Mouse (Mus musculus) limb, embryonic 12.5 days (tissue): ENCODE results near the gene Olfr1371. TPM values are rescaled to one million over a fixed set of nuclear protein-coding genes. Genes with fewer than 3 reads are reported as not detected.
"Not testable (repeated sequence)": the region's sequence is repeated elsewhere in the genome, so short reads cannot be mapped to it uniquely, and the experiment has no call there.

ENCODE experiments used
- ATAC-seq: fragments of 200-750 bp; cut with Nextera tagmentation; 2 replicates; pipeline ENCODE4 v1.8.0; 2017; ENCODE audit warnings: low read depth, moderate TSS enrichment; ENCODE audit not compliant: insufficient number of reproducible peaks, insufficient read depth, low FRiP score, low TSS enrichment
- H3K27ac ChIP-seq: fragments of 300-500 bp; sonication (generic); 2 replicates; pipeline ENCODE4 v1.5.1; 2016; ENCODE audit warnings: mild to moderate bottlenecking, moderate library complexity
- H3K27me3 ChIP-seq: fragments of 300-500 bp; sonication (generic); 2 replicates; pipeline ENCODE4 v1.6.1; 2016; ENCODE audit warnings: mild to moderate bottlenecking, moderate library complexity
- H3K36me3 ChIP-seq: fragments of 300-500 bp; sonication (generic); 2 replicates; pipeline ENCODE4 v1.6.1; 2016; ENCODE audit warnings: mild to moderate bottlenecking, moderate library complexity
- H3K4me1 ChIP-seq: fragments of 300-500 bp; sonication (generic); replicated peaks from 2 replicates; pipeline ENCODE4 v1.6.1; 2016
- H3K4me2 ChIP-seq: fragments of 300-500 bp; sonication (generic); 2 replicates; pipeline ENCODE4 v1.6.1; 2016; ENCODE audit warnings: mild to moderate bottlenecking, moderate library complexity
- H3K4me3 ChIP-seq: fragments of 300-500 bp; sonication (generic); replicated peaks from 2 replicates; pipeline ENCODE4 v1.5.1; 2016; ENCODE audit warnings: mild to moderate bottlenecking
- H3K9ac ChIP-seq: fragments of 300-500 bp; sonication (generic); replicated peaks from 2 replicates; pipeline ENCODE4 v1.6.1; 2016; ENCODE audit warnings: mild to moderate bottlenecking, moderate library complexity
- H3K9me3 ChIP-seq: fragments of 300-500 bp; sonication (generic); 2 replicates; pipeline ENCODE4 v1.6.1; 2016; ENCODE audit warnings: mild to moderate bottlenecking, moderate library complexity
- WGBS: fragments of 180-500 bp; shearing (Covaris S2); methylation state at CpG from one replicate; pipeline ENCODE4 v1.1.7; 2016; 5-methylcytosine and 5-hydroxymethylcytosine counted together
- polyA plus RNA-seq: library from polyadenylated mRNA; unstranded; fragments of >200 nt; fragmentation: Nextera tagmentation; extraction: Ambion mirVana; gene quantifications from 2 replicates; pipeline ENCODE4 v1.2.1, GENCODE M21; 2016

Gene Olfr1371
- polyA plus RNA-seq, 1 experiment from 2014 or later = not detected

- WGBS = 12% methylated on average over 19 of the region's 19 CpGs
- peak overlapping the region; percentile 43 for H3K4me2 ChIP-seq
- H3K27me3 ChIP-seq = peaks cover 13% of the 10 kb centered on the region
- H3K9ac ChIP-seq = no peak overlapping the region
- no peaks in the 10 kb centered on the region for H3K9me3 ChIP-seq
- peaks cover 11% of the 10 kb centered on the region for H3K4me1 ChIP-seq
- peak overlapping the region; percentile 16; the same call in 1 of the 2 replicates for H3K4me3 ChIP-seq
- H3K27ac ChIP-seq = no peak overlapping the region
- H3K36me3 ChIP-seq = no peaks in the 10 kb centered on the region
- ATAC-seq = no peak
Observed at GRCm38 (mm10) chr11:52223968-52224682, 10.3 kb upstream of the Olfr1371 start.

- no peak overlapping the region for H3K4me3 ChIP-seq
- no peak overlapping the region for H3K4me2 ChIP-seq
- H3K4me1 ChIP-seq = peaks cover 11% of the 10 kb centered on the region
- no peak for ATAC-seq
- H3K27me3 ChIP-seq = peaks cover 13% of the 10 kb centered on the region
- no peak overlapping the region for H3K27ac ChIP-seq
- H3K36me3 ChIP-seq = no peaks in the 10 kb centered on the region
- 77% methylated on average over 6 of the region's 6 CpGs for WGBS
- no peak overlapping the region for H3K9ac ChIP-seq
- no peaks in the 10 kb centered on the region for H3K9me3 ChIP-seq
Observed at GRCm38 (mm10) chr11:52222891-52223290, 9.1 kb upstream of the Olfr1371 start.

GRCm38 (mm10) chr11:52221921-52222320 is 8.1 kb upstream of the Olfr1371 start:
- not testable (repeated sequence) for H3K36me3 ChIP-seq, H3K4me3 ChIP-seq, H3K4me2 ChIP-seq, H3K27ac ChIP-seq, H3K9me3 ChIP-seq, ATAC-seq, H3K9ac ChIP-seq
- Histone ChIP-seq H3K4me1 (peaks cover 11% of the 10 kb centered on the region), H3K27me3 (peaks cover 13% of the 10 kb centered on the region)
- WGBS = 90% methylated on average over 6 of the region's 6 CpGs

GRCm38 (mm10) chr11:52220282-52220681 is 6.5 kb upstream of the Olfr1371 start:
- WGBS = 5% methylated on average over 4 of the region's 4 CpGs
- no peak overlapping the region for H3K4me3 ChIP-seq
- H3K4me2 ChIP-seq = peak overlapping the region; percentile 32
- no peak overlapping the region for H3K9ac ChIP-seq
- H3K27me3 ChIP-seq = peaks cover 13% of the 10 kb centered on the region
- H3K36me3 ChIP-seq = no peaks in the 10 kb centered on the region
- H3K9me3 ChIP-seq = no peaks in the 10 kb centered on the region
- 0 out of 2 replicates have a peak, but pooled peaks have one; percentile 42 for ATAC-seq
- H3K27ac ChIP-seq = no peak overlapping the region
- H3K4me1 ChIP-seq = peaks cover 11% of the 10 kb centered on the region

- WGBS = 91% methylated on average over 8 of the region's 8 CpGs
- not testable (repeated sequence) for H3K4me3 ChIP-seq, H3K27me3 ChIP-seq, ATAC-seq, H3K27ac ChIP-seq, H3K4me2 ChIP-seq, H3K36me3 ChIP-seq, H3K9ac ChIP-seq, H3K9me3 ChIP-seq, H3K4me1 ChIP-seq
Observed at GRCm38 (mm10) chr11:52196496-52197023, 17.2 kb downstream of the Olfr1371 start.

- not testable (repeated sequence) for H3K27me3 ChIP-seq, H3K4me3 ChIP-seq, H3K4me2 ChIP-seq, H3K9me3 ChIP-seq, H3K9ac ChIP-seq, H3K36me3 ChIP-seq, H3K4me1 ChIP-seq, ATAC-seq, H3K27ac ChIP-seq
- 86% methylated on average over 4 of the region's 4 CpGs for WGBS
Observed at GRCm38 (mm10) chr11:52180651-52181050, 33.1 kb downstream of the Olfr1371 start.

- not testable (repeated sequence) for H3K4me1 ChIP-seq, H3K4me2 ChIP-seq, ATAC-seq, H3K4me3 ChIP-seq, H3K27ac ChIP-seq, H3K9ac ChIP-seq, H3K36me3 ChIP-seq, H3K9me3 ChIP-seq, H3K27me3 ChIP-seq
- 88% methylated on average over 2 of the region's 3 CpGs for WGBS
Observed at GRCm38 (mm10) chr11:52179897-52180296, 33.9 kb downstream of the Olfr1371 start.

GRCm38 (mm10) chr11:52168461-52168860 is 45.3 kb downstream of the Olfr1371 start:
- Histone ChIP-seq H3K4me2 (peak overlapping the region; percentile 65), H3K9me3 (no peaks in the 10 kb centered on the region), H3K4me3 (peak overlapping the region; percentile 46), H3K4me1 (no peaks in the 10 kb centered on the region), H3K27me3 (peaks cover 69% of the 10 kb centered on the region), H3K9ac (no peak overlapping the region), H3K36me3 (no peaks in the 10 kb centered on the region), H3K27ac (no peak overlapping the region)
- 24% methylated on average over 12 of the region's 12 CpGs for WGBS
- ATAC-seq = no peak

- not testable (repeated sequence) for H3K4me1 ChIP-seq, H3K36me3 ChIP-seq, H3K9me3 ChIP-seq, H3K27ac ChIP-seq
- H3K4me2 ChIP-seq = peak overlapping the region; percentile 65
- 0 out of 2 replicates have a peak overlapping the region, but pooled peaks have one; percentile 31 for H3K9ac ChIP-seq
- peak; percentile 52; the same call in 1 of the 2 replicates for ATAC-seq
- peaks cover 74% of the 10 kb centered on the region for H3K27me3 ChIP-seq
- WGBS = under 1% methylated on average over 36 of the region's 42 CpGs
- peak overlapping the region; percentile 46 for H3K4me3 ChIP-seq
Observed at GRCm38 (mm10) chr11:52167901-52168302, 45.9 kb downstream of the Olfr1371 start.

GRCm38 (mm10) chr11:52167126-52167525 is 46.7 kb downstream of the Olfr1371 start:
- no peak overlapping the region for H3K27ac ChIP-seq
- no peak overlapping the region for H3K4me2 ChIP-seq
- WGBS = 2% methylated on average over 21 of the region's 21 CpGs
- peaks cover 75% of the 10 kb centered on the region for H3K27me3 ChIP-seq
- no peaks in the 10 kb centered on the region for H3K36me3 ChIP-seq
- H3K4me3 ChIP-seq = 0 out of 2 replicates have a peak overlapping the region, but pooled peaks have one; percentile 4
- no peak overlapping the region for H3K9ac ChIP-seq
- H3K9me3 ChIP-seq = no peaks in the 10 kb centered on the region
- no peak for ATAC-seq
- no peaks in the 10 kb centered on the region for H3K4me1 ChIP-seq

- H3K27me3 ChIP-seq = peaks cover 52% of the 10 kb centered on the region
- no peak overlapping the region for H3K27ac ChIP-seq
- H3K9me3 ChIP-seq = no peaks in the 10 kb centered on the region
- no peaks in the 10 kb centered on the region for H3K4me1 ChIP-seq
- H3K36me3 ChIP-seq = no peaks in the 10 kb centered on the region
- no peak overlapping the region for H3K4me3 ChIP-seq
- WGBS = 28% methylated on average over 10 of the region's 10 CpGs
- no peak overlapping the region for H3K9ac ChIP-seq
- no peak overlapping the region for H3K4me2 ChIP-seq
- no peak for ATAC-seq
Observed at GRCm38 (mm10) chr11:52163926-52164325, 49.9 kb downstream of the Olfr1371 start.
